Mouse (Mus musculus) adrenal gland, postnatal 10 days (tissue): ENCODE results near the gene Asb10. TPM values are rescaled to one million over a fixed set of nuclear protein-coding genes. Genes with fewer than 3 reads are reported as not detected.
A peak's percentile ranks its signal among the peaks of the same experiment; 100 is the strongest.

Experiments used
- DNase-seq: peaks from one replicate; pipeline ENCODE4 v3.0.0; 2021; ENCODE audit warnings: mixed read lengths
- total RNA-seq, 2 experiments: library from RNA; stranded (reverse); gene quantifications; 2 replicates each; pipeline ENCODE4 v1.2.3; 2021

Gene Asb10
- total RNA-seq, 2 experiments from 2014 or later = 1.0 to 6.2 TPM

GRCm38 (mm10) chr5:24490413-24490920, 50.3 kb downstream of the Asb10 start:
- no peak for DNase-seq

GRCm38 (mm10) chr5:24486738-24487137, 54.0 kb downstream of the Asb10 start:
- DNase-seq = no peak

- peak; percentile 93 for DNase-seq
These were observed 54.7 kb downstream of the Asb10 start for GRCm38 (mm10) chr5:24486097-24486496.

- no peak for DNase-seq
These were observed 55.8 kb downstream of the Asb10 start for GRCm38 (mm10) chr5:24484963-24485362.

- peak; percentile 74 for DNase-seq
These were observed 57.5 kb downstream of the Asb10 start for GRCm38 (mm10) chr5:24483326-24483725.

Other genes with a start within 250 kb of the Asb10 start
- gene Kcnh2, start 189.4 kb downstream of the Asb10 start, total RNA-seq = 10 to 100 TPM; 12.8 to 23.1 TPM
- gene Nos3, start 176.2 kb downstream of the Asb10 start, total RNA-seq = 10 to 100 TPM; 16.3 to 16.6 TPM
- gene Atg9b, start 148.8 kb downstream of the Asb10 start, total RNA-seq = under 1 TPM; 0.60 to 0.67 TPM
- 100 to 1,000 TPM in 1 of 2 experiments, 10 to 100 TPM in 1; 93.7 to 116 TPM for gene Abcb8, start 147.3 kb downstream of the Asb10 start, total RNA-seq
- gene Asic3, start 127.6 kb downstream of the Asb10 start, total RNA-seq = under 1 TPM; 0.54 to 0.76 TPM
- gene Cdk5, start 117.4 kb downstream of the Asb10 start, total RNA-seq = 10 to 100 TPM; 37.9 to 41.3 TPM
- 10 to 100 TPM; 58.7 to 60.9 TPM for gene Slc4a2, start 117.1 kb downstream of the Asb10 start, total RNA-seq
- gene Fastk, start 95.7 kb downstream of the Asb10 start, total RNA-seq = 100 to 1,000 TPM; 129 to 172 TPM
- gene Tmub1, start 93.1 kb downstream of the Asb10 start, total RNA-seq = 10 to 100 TPM in 1 of 2 experiments, 1 to 10 TPM in 1; 9.1 to 10.5 TPM
- gene Agap3, start 88.8 kb downstream of the Asb10 start, total RNA-seq = 10 to 100 TPM; 67.6 to 72.2 TPM
- under 1 TPM in 1 of 2 experiments, not detected in 1; 0.09 TPM for gene Gbx1, start 13.8 kb downstream of the Asb10 start, total RNA-seq
- gene 4931409K22Rik, start 15.8 kb upstream of the Asb10 start, total RNA-seq = not detected
- gene Abcf2, start 36.5 kb upstream of the Asb10 start, total RNA-seq = 10 to 100 TPM; 51.0 to 53.3 TPM
- gene Chpf2, start 45.8 kb upstream of the Asb10 start, total RNA-seq = 10 to 100 TPM; 35.4 to 46.3 TPM
- gene Smarcd3, start 83.4 kb upstream of the Asb10 start, total RNA-seq = 10 to 100 TPM; 16.4 to 26.0 TPM
- gene Nub1, start 144.6 kb upstream of the Asb10 start, total RNA-seq = 10 to 100 TPM; 43.3 to 43.9 TPM
- gene Wdr86, start 189.7 kb upstream of the Asb10 start, total RNA-seq = 1 to 10 TPM; 3.9 to 4.5 TPM
- not detected for gene Crygn, start 217.0 kb upstream of the Asb10 start, total RNA-seq